Mouse (Mus musculus): ENCODE results near the gene Il23r. TPM values are rescaled to one million over a fixed set of nuclear protein-coding genes. Genes with fewer than 3 reads are reported as not detected.
A peak's percentile ranks its signal among the peaks of the same experiment; 100 is the strongest.
"Not testable (repeated sequence)": the region's sequence is repeated elsewhere in the genome, so short reads cannot be mapped to it uniquely, and the experiment has no call there.

The Il23r gene
- polyA plus RNA-seq, 1 experiment from 2014 or later: not detected

DNA sequence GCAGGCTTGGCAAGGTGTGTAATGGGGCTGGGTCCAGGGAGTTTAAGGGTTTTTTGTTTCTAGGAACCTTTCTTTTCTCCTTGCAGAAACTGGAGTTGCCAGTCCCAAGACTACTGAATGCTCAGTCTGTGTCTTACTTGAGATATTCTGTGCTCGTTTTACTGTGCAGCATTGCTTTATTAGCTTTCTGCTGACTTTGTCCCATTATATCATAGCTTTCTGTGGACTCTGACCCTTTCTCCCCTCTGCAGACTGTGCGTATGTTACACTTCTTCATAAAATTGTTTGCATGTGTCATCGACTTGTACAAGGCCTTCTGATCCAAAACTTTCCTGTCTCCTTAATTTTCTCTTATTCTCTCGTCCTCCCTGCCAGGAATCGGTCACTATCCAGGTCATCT is 34.7 kb upstream of the Il23r start:
- Histone ChIP-seq H3K9ac (replicated peaks; ENCODE audit: low read length) (no peak overlapping the region), H3K27me3 (ENCODE audit: control insufficient read depth, insufficient read depth, low read length) (peaks cover 2% of the 10 kb centered on the region), H3K4me1 (ENCODE audit: control insufficient read depth, insufficient read depth, low read length) (no peaks in the 10 kb centered on the region), H3K4me2 (ENCODE audit: low read length) (no peak overlapping the region), H3K9me3 (ENCODE audit: control insufficient read depth, low read length) (no peaks in the 10 kb centered on the region), H3K36me3 (ENCODE audit: control insufficient read depth, insufficient read depth, low read length) (no peaks in the 10 kb centered on the region), H3K4me3 (replicated peaks; ENCODE audit: low read depth, low read length) (no peak overlapping the region), H3K27ac (replicated peaks; ENCODE audit: low read depth, low read length) (no peak overlapping the region)
- ATAC-seq (ENCODE audit: low FRiP score, low TSS enrichment) (no peak), DNase-seq (no peak)
- WGBS: 91% methylated on average over 5 of the region's 5 CpGs

DNA sequence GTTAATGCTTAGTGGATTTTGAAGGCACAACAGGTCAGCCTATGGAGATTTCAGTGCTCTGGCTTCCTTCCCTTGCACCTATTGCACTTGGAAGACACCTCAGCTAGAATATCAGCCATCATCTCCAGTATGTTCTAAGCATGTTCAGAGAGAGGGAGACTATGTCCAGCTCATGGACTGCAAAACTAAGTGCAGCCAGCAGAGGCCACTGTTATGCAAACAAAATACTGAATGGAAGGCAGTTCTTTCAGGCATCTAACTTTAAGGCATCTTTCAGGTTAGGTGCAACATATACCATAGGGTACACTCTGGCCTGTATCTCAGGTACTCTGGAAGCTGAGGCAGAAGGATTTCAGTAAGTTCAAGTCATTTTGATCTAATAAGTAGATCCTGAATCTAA is 19.1 kb upstream of the Il23r start:
- Histone ChIP-seq H3K9me3 (ENCODE audit: control insufficient read depth, low read length) (no peaks in the 10 kb centered on the region), H3K4me3 (replicated peaks; ENCODE audit: low read depth, low read length) (no peak overlapping the region), H3K27ac (replicated peaks; ENCODE audit: low read depth, low read length) (no peak overlapping the region), H3K4me1 (ENCODE audit: control insufficient read depth, insufficient read depth, low read length) (no peaks in the 10 kb centered on the region), H3K27me3 (ENCODE audit: control insufficient read depth, insufficient read depth, low read length) (no peaks in the 10 kb centered on the region), H3K4me2 (ENCODE audit: low read length) (no peak overlapping the region), H3K9ac (replicated peaks; ENCODE audit: low read length) (no peak overlapping the region), H3K36me3 (ENCODE audit: control insufficient read depth, insufficient read depth, low read length) (no peaks in the 10 kb centered on the region)
- DNase-seq (peak; percentile 58), ATAC-seq (ENCODE audit: low FRiP score, low TSS enrichment) (no peak)

GRCm38 (mm10) chr6:67501938-67502337 is 10.3 kb upstream of the Il23r start:
- DNase-seq; H3K27me3 ChIP-seq (ENCODE audit: control insufficient read depth, insufficient read depth, low read length); H3K9ac ChIP-seq (replicated peaks; ENCODE audit: low read length); ATAC-seq (ENCODE audit: low FRiP score, low TSS enrichment); H3K36me3 ChIP-seq (ENCODE audit: control insufficient read depth, insufficient read depth, low read length); H3K9me3 ChIP-seq (ENCODE audit: control insufficient read depth, low read length); H3K4me1 ChIP-seq (ENCODE audit: control insufficient read depth, insufficient read depth, low read length); H3K27ac ChIP-seq (replicated peaks; ENCODE audit: low read depth, low read length); H3K4me3 ChIP-seq (replicated peaks; ENCODE audit: low read depth, low read length); H3K4me2 ChIP-seq (ENCODE audit: low read length): not testable (repeated sequence)
- WGBS: 89% methylated on average over 2 of the region's 6 CpGs

DNA sequence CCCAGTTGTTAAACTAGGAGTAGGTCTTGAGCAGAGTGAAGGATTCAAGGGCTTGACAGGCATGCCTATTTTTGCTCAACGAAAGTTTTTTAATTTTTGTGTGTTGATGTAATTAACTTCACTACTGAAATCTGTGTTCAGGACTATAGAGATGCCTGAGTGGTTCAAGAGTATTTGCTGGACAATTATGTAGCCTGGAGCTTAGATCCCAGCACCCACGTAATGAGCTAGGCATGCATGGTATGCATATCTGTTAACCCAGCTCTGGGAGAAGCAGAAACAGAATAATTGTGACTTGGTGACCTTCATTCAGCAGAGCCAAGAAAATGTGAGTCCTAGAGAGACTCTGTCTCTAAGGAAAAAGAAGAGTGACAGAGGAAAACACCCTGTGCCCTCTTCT is 10.6 kb downstream of the Il23r start:
- DNase-seq: no peak

DNA sequence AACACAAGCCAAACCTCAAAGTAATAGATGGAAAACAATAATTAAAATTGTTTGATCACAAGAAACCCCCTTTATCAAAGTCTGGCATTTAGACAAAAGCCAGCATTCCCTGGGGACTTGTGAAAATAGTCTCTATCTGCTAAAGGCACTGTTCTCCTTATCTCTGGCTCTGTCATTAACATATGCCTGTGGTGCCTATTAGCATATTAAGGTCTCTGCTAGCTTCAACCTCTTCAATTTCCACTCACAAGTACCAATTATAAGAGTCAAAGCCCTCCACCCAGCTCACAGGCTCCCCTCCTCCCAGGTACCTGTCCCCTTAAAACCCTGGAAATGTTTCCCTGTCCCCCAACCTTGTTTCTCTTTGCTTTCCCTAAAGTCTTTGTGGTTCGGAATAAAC is 20.4 kb downstream of the Il23r start:
- peak; percentile 57 for DNase-seq
- no peaks in the 10 kb centered on the region for H3K27me3 ChIP-seq (ENCODE audit: control insufficient read depth, insufficient read depth, low read length)
- H3K9ac ChIP-seq (replicated peaks; ENCODE audit: low read length): no peak overlapping the region
- H3K36me3 ChIP-seq (ENCODE audit: control insufficient read depth, insufficient read depth, low read length): no peaks in the 10 kb centered on the region
- no peak overlapping the region for H3K27ac ChIP-seq (replicated peaks; ENCODE audit: low read depth, low read length)
- 29% methylated on average over 1 of the region's 1 CpGs for WGBS
- H3K4me1 ChIP-seq (ENCODE audit: control insufficient read depth, insufficient read depth, low read length): no peaks in the 10 kb centered on the region
- peak; percentile 38; the same call in 1 of the 2 replicates for ATAC-seq (ENCODE audit: low FRiP score, low TSS enrichment)
- no peak overlapping the region for H3K4me3 ChIP-seq (replicated peaks; ENCODE audit: low read depth, low read length)
- no peak overlapping the region for H3K4me2 ChIP-seq (ENCODE audit: low read length)
- H3K9me3 ChIP-seq (ENCODE audit: control insufficient read depth, low read length): no peaks in the 10 kb centered on the region

More for the DNA sequence above, 10.6 kb downstream of the Il23r start:
- Histone ChIP-seq H3K36me3 (ENCODE audit: control insufficient read depth, insufficient read depth, low read length) (no peaks in the 10 kb centered on the region), H3K4me3 (replicated peaks; ENCODE audit: low read depth, low read length) (no peak overlapping the region), H3K9me3 (ENCODE audit: control insufficient read depth, low read length) (no peaks in the 10 kb centered on the region), H3K27me3 (ENCODE audit: control insufficient read depth, insufficient read depth, low read length) (no peaks in the 10 kb centered on the region), H3K27ac (replicated peaks; ENCODE audit: low read depth, low read length) (no peak overlapping the region), H3K4me2 (ENCODE audit: low read length) (no peak overlapping the region), H3K4me1 (ENCODE audit: control insufficient read depth, insufficient read depth, low read length) (no peaks in the 10 kb centered on the region), H3K9ac (replicated peaks; ENCODE audit: low read length) (no peak overlapping the region)
- WGBS: 70% methylated on average over 2 of the region's 2 CpGs
- ATAC-seq (ENCODE audit: low FRiP score, low TSS enrichment): no peak

GRCm38 (mm10) chr6:67459424-67459823 is 32.2 kb downstream of the Il23r start:
- H3K27ac ChIP-seq (replicated peaks; ENCODE audit: low read depth, low read length): no peak overlapping the region
- no peaks in the 10 kb centered on the region for H3K27me3 ChIP-seq (ENCODE audit: control insufficient read depth, insufficient read depth, low read length)
- ATAC-seq (ENCODE audit: low FRiP score, low TSS enrichment) (no peak), DNase-seq (no peak)
- no peak overlapping the region for H3K4me3 ChIP-seq (replicated peaks; ENCODE audit: low read depth, low read length)
- no peaks in the 10 kb centered on the region for H3K4me1 ChIP-seq (ENCODE audit: control insufficient read depth, insufficient read depth, low read length)
- H3K9ac ChIP-seq (replicated peaks; ENCODE audit: low read length): no peak overlapping the region
- no peak overlapping the region for H3K4me2 ChIP-seq (ENCODE audit: low read length)
- H3K9me3 ChIP-seq (ENCODE audit: control insufficient read depth, low read length): no peaks in the 10 kb centered on the region
- WGBS: 94% methylated on average over 1 of the region's 1 CpGs
- no peaks in the 10 kb centered on the region for H3K36me3 ChIP-seq (ENCODE audit: control insufficient read depth, insufficient read depth, low read length)

GRCm38 (mm10) chr6:67451330-67451729 is 40.3 kb downstream of the Il23r start:
- no peaks in the 10 kb centered on the region for H3K36me3 ChIP-seq (ENCODE audit: control insufficient read depth, insufficient read depth, low read length)
- no peaks in the 10 kb centered on the region for H3K4me1 ChIP-seq (ENCODE audit: control insufficient read depth, insufficient read depth, low read length)
- no peak overlapping the region for H3K9ac ChIP-seq (replicated peaks; ENCODE audit: low read length)
- ATAC-seq (ENCODE audit: low FRiP score, low TSS enrichment): no peak
- H3K4me3 ChIP-seq (replicated peaks; ENCODE audit: low read depth, low read length): no peak overlapping the region
- 59% methylated on average over 5 of the region's 5 CpGs for WGBS
- H3K27me3 ChIP-seq (ENCODE audit: control insufficient read depth, insufficient read depth, low read length): no peaks in the 10 kb centered on the region
- no peak overlapping the region for H3K27ac ChIP-seq (replicated peaks; ENCODE audit: low read depth, low read length)
- no peaks in the 10 kb centered on the region for H3K9me3 ChIP-seq (ENCODE audit: control insufficient read depth, low read length)
- peak; percentile 75 for DNase-seq
- H3K4me2 ChIP-seq (ENCODE audit: low read length): no peak overlapping the region

DNA sequence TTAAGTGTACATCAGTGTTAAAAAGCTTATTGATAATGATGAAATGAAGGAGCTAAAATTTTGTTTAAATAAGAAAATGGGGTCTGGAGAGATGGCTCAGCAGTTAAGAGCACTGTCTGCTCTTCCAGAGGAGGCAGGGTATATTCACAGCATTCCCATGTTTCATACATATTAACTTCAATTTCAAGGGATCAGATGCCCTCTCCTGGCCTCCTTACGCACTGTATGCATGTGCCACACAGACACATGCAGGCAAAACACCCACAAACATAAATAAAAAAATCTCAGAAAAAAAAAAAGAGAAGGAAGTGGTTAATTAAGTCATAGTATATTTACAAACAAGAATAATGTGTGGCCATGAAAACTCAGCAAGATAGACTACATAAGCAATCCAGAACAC is 45.8 kb downstream of the Il23r start:
- ATAC-seq (ENCODE audit: low FRiP score, low TSS enrichment): no peak
- DNase-seq: peak; percentile 19

DNA sequence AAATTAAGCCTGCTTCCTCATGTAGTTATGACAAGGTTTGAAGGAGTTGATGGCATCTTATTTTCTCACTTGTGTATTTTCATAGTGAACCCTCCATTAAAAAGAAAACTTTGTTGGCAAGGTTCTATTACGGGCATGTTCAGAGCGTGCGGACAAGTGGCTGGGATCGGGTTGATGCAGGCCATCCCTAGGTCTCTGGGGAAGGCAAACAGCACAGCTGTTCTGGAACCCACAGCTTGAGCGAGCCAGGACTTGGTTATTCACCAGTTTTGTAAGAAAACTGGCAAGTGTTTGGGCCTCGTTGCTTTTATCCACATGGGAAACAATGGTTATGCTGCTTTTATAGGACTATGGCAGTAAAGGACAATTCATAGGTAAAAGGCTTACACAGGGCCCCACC is 48.5 kb downstream of the Il23r start:
- H3K27ac ChIP-seq (replicated peaks; ENCODE audit: low read depth, low read length): no peak overlapping the region
- H3K9ac ChIP-seq (replicated peaks; ENCODE audit: low read length): no peak overlapping the region
- DNase-seq: no peak
- H3K9me3 ChIP-seq (ENCODE audit: control insufficient read depth, low read length): no peaks in the 10 kb centered on the region
- no peak overlapping the region for H3K4me3 ChIP-seq (replicated peaks; ENCODE audit: low read depth, low read length)
- ATAC-seq (ENCODE audit: low FRiP score, low TSS enrichment): no peak
- 92% methylated on average over 6 of the region's 6 CpGs for WGBS
- H3K4me2 ChIP-seq (ENCODE audit: low read length): no peak overlapping the region
- H3K36me3 ChIP-seq (ENCODE audit: control insufficient read depth, insufficient read depth, low read length): no peaks in the 10 kb centered on the region
- H3K27me3 ChIP-seq (ENCODE audit: control insufficient read depth, insufficient read depth, low read length): no peaks in the 10 kb centered on the region
- no peaks in the 10 kb centered on the region for H3K4me1 ChIP-seq (ENCODE audit: control insufficient read depth, insufficient read depth, low read length)

More for the DNA sequence above, 45.8 kb downstream of the Il23r start:
- no peaks in the 10 kb centered on the region for H3K36me3 ChIP-seq (ENCODE audit: control insufficient read depth, insufficient read depth, low read length)
- no peak overlapping the region for H3K4me3 ChIP-seq (replicated peaks; ENCODE audit: low read depth, low read length)
- no peaks in the 10 kb centered on the region for H3K9me3 ChIP-seq (ENCODE audit: control insufficient read depth, low read length)
- 88% methylated on average over 1 of the region's 1 CpGs for WGBS
- no peak overlapping the region for H3K27ac ChIP-seq (replicated peaks; ENCODE audit: low read depth, low read length)
- no peaks in the 10 kb centered on the region for H3K27me3 ChIP-seq (ENCODE audit: control insufficient read depth, insufficient read depth, low read length)
- no peaks in the 10 kb centered on the region for H3K4me1 ChIP-seq (ENCODE audit: control insufficient read depth, insufficient read depth, low read length)
- H3K9ac ChIP-seq (replicated peaks; ENCODE audit: low read length): no peak overlapping the region
- H3K4me2 ChIP-seq (ENCODE audit: low read length): no peak overlapping the region
